Mouse (Mus musculus): ENCODE results near the gene Igsf9.

- TF ChIP-seq CTCF (IDR thresholded peaks at IDR 0.05; ENCODE audit: low read depth, low read length): no peak
- TF ChIP-seq POLR2AphosphoS5 (IDR thresholded peaks at IDR 0.05; ENCODE audit: insufficient replicate concordance, low read depth, low read length): no peak
- no peak for TF ChIP-seq GATA1 (IDR thresholded peaks at IDR 0.05; ENCODE audit: borderline replicate concordance, low read length)
- no peak for TF ChIP-seq GATA2 (IDR thresholded peaks at IDR 0.05; ENCODE audit: borderline replicate concordance, low read depth, low read length)
- no peak for TF ChIP-seq TAL1 (conservative IDR thresholded peaks at IDR 0.05; ENCODE audit: low read depth, low read length)
Measured at GRCm38 (mm10) chr1:172509235-172509634, 27.6 kb downstream of the Igsf9 start.

Measured in G1E (cell line).